Mouse (Mus musculus) liver, postnatal 0 days (tissue): ENCODE results near the gene Tcf7l2. TPM values are rescaled to one million over a fixed set of nuclear protein-coding genes. Genes with fewer than 3 reads are reported as not detected.
A peak's percentile ranks its signal among the peaks of the same experiment; 100 is the strongest.

Source experiments
- ATAC-seq: fragments of 200-750 bp; cut with Nextera tagmentation; 2 replicates; pipeline ENCODE4 v1.8.0; 2017; ENCODE audit warnings: mild to moderate bottlenecking, moderate library complexity
- DNase-seq: peaks from one replicate; pipeline ENCODE4 v3.0.0-alpha.2; 2016
- H3K27ac ChIP-seq: fragments of 300-500 bp; sonication (generic); 2 replicates; pipeline ENCODE4 v1.5.1; 2014; ENCODE audit warnings: antibody characterized with exemption, moderate library complexity, mild to moderate bottlenecking, low read depth
- H3K27me3 ChIP-seq: fragments of 300-500 bp; sonication (generic); 2 replicates; pipeline ENCODE4 v1.6.1; 2014; ENCODE audit warnings: low read length, control low read depth, mixed read lengths; ENCODE audit not compliant: insufficient read depth
- H3K36me3 ChIP-seq: fragments of 300-500 bp; sonication (generic); replicated peaks from 2 replicates; pipeline ENCODE4 v1.6.1; 2014; ENCODE audit warnings: mild to moderate bottlenecking, control low read depth, low read length, moderate library complexity, mixed read lengths; ENCODE audit not compliant: insufficient read depth
- H3K4me1 ChIP-seq: fragments of 300-500 bp; sonication (generic); 2 replicates; pipeline ENCODE4 v1.6.1; 2014; ENCODE audit warnings: antibody characterized with exemption, mild to moderate bottlenecking, control low read depth; ENCODE audit not compliant: insufficient read depth
- H3K4me2 ChIP-seq: fragments of 300-500 bp; sonication (generic); 2 replicates; pipeline ENCODE4 v1.6.1; 2014; ENCODE audit warnings: low read depth, mild to moderate bottlenecking, low read length, moderate library complexity, mixed read lengths
- H3K4me3 ChIP-seq: fragments of 300-500 bp; sonication (generic); 2 replicates; pipeline ENCODE4 v1.5.1; 2014; ENCODE audit warnings: low read depth, low read length
- H3K9ac ChIP-seq: fragments of 300-500 bp; sonication (generic); replicated peaks from 2 replicates; pipeline ENCODE4 v1.6.1; 2014; ENCODE audit warnings: mild to moderate bottlenecking, moderate library complexity
- H3K9me3 ChIP-seq: fragments of 300-500 bp; sonication (generic); 2 replicates; pipeline ENCODE4 v1.6.1; 2016; ENCODE audit warnings: mild to moderate bottlenecking, control low read depth, low read length, mixed read lengths
- CTCF ChIP-seq: sonication (generic); IDR thresholded peaks from 2 replicates; pipeline ENCODE4 v1.5.1; 2016; ENCODE audit warnings: antibody characterized with exemption, low read depth
- EP300 ChIP-seq: IDR thresholded peaks from 2 replicates; pipeline ENCODE4 v1.6.1; 2016; ENCODE audit warnings: antibody characterized with exemption, low read depth, mild to moderate bottlenecking
- WGBS: fragments of 180-500 bp; shearing (Covaris S2); extraction: QIAGEN DNeasy Blood & Tissue Kit; methylation state at CpG from one replicate; pipeline ENCODE4 v1.1.7; 2014; ENCODE audit not compliant: insufficient replicate concordance; 5-methylcytosine and 5-hydroxymethylcytosine counted together
- polyA plus RNA-seq: library from polyadenylated mRNA; unstranded; fragments of >200 nt; fragmentation: Nextera tagmentation; extraction: Ambion mirVana; gene quantifications from 2 replicates; pipeline ENCODE4 v1.2.1, GENCODE M21; 2015

Tcf7l2 gene
- polyA plus RNA-seq, 1 experiment from 2014 or later, result 21.6 TPM

- DNase-seq, result peak; percentile 19
- 81% methylated on average over 4 of the region's 4 CpGs for WGBS
- no peaks in the 10 kb centered on the region for H3K36me3 ChIP-seq
- no peak for ATAC-seq
- H3K27ac ChIP-seq, result peak overlapping the region; percentile 93
- no peaks in the 10 kb centered on the region for H3K27me3 ChIP-seq
- no peak for TF ChIP-seq CTCF
- no peak for TF ChIP-seq EP300
- H3K9ac ChIP-seq, result no peak overlapping the region
- peak overlapping the region; percentile 63 for H3K4me2 ChIP-seq
- H3K4me1 ChIP-seq, result peaks cover 38% of the 10 kb centered on the region
- H3K9me3 ChIP-seq, result no peaks in the 10 kb centered on the region
- H3K4me3 ChIP-seq, result peak overlapping the region; percentile 35; the same call in 1 of the 2 replicates
Measured at GRCm38 (mm10) chr19:55939719-55940118, 198.1 kb downstream of the Tcf7l2 start.

- peak overlapping the region; percentile 93 for H3K27ac ChIP-seq
Measured at GRCm38 (mm10) chr19:55940538-55941252, 199.1 kb downstream of the Tcf7l2 start.

GRCm38 (mm10) chr19:55941253-55942125 lies 199.9 kb downstream of the Tcf7l2 start:
- TF ChIP-seq CTCF (no peak), EP300 (peak; percentile 97)
- H3K4me3 ChIP-seq, result peak overlapping the region; percentile 50
- H3K27ac ChIP-seq, result peak overlapping the region; percentile 93
- peak; percentile 95 for ATAC-seq
- H3K9me3 ChIP-seq, result no peaks in the 10 kb centered on the region
- peaks cover 33% of the 10 kb centered on the region for H3K4me1 ChIP-seq
- H3K27me3 ChIP-seq, result no peaks in the 10 kb centered on the region
- peak; percentile 71 for DNase-seq
- H3K36me3 ChIP-seq, result no peaks in the 10 kb centered on the region
- H3K9ac ChIP-seq, result peak overlapping the region; percentile 61
- peak overlapping the region; percentile 63 for H3K4me2 ChIP-seq
- 60% methylated on average over 16 of the region's 16 CpGs for WGBS

More at GRCm38 (mm10) chr19:55940538-55941252, 199.1 kb downstream of the Tcf7l2 start:
- ATAC-seq, result no peak
- Histone ChIP-seq H3K27me3 (no peaks in the 10 kb centered on the region), H3K4me3 (0 out of 2 replicates have a peak overlapping the region, but pooled peaks have one; percentile 50), H3K9me3 (no peaks in the 10 kb centered on the region), H3K9ac (peak overlapping the region; percentile 1; the same call in 1 of the 2 replicates), H3K36me3 (no peaks in the 10 kb centered on the region), H3K4me1 (peaks cover 38% of the 10 kb centered on the region), H3K4me2 (peak overlapping the region; percentile 63)
- WGBS, result 56% methylated on average over 11 of the region's 11 CpGs
- peak; percentile 12 for DNase-seq
- no peak for TF ChIP-seq CTCF
- no peak for TF ChIP-seq EP300

GRCm38 (mm10) chr19:55951397-55951796 lies 209.8 kb downstream of the Tcf7l2 start:
- no peak overlapping the region for H3K9ac ChIP-seq
- H3K9me3 ChIP-seq, result no peaks in the 10 kb centered on the region
- H3K36me3 ChIP-seq, result no peaks in the 10 kb centered on the region
- H3K27me3 ChIP-seq, result no peaks in the 10 kb centered on the region
- H3K4me1 ChIP-seq, result no peaks in the 10 kb centered on the region
- DNase-seq (no peak), ATAC-seq (no peak)
- no peak overlapping the region for H3K4me2 ChIP-seq
- 86% methylated on average over 5 of the region's 5 CpGs for WGBS
- H3K27ac ChIP-seq, result no peak overlapping the region
- no peak overlapping the region for H3K4me3 ChIP-seq
- TF ChIP-seq EP300, result no peak
- no peak for TF ChIP-seq CTCF

- Histone ChIP-seq H3K27ac (no peak overlapping the region), H3K9me3 (no peaks in the 10 kb centered on the region), H3K36me3 (no peaks in the 10 kb centered on the region), H3K4me1 (no peaks in the 10 kb centered on the region), H3K9ac (no peak overlapping the region), H3K4me3 (no peak overlapping the region), H3K27me3 (no peaks in the 10 kb centered on the region), H3K4me2 (no peak overlapping the region)
- TF ChIP-seq EP300 (no peak), CTCF (no peak)
- WGBS, result 85% methylated on average over 3 of the region's 3 CpGs
- no peak for DNase-seq
- ATAC-seq, result no peak
Measured at GRCm38 (mm10) chr19:55953207-55953606, 211.6 kb downstream of the Tcf7l2 start.

- ATAC-seq, result no peak
- H3K4me1 ChIP-seq, result no peaks in the 10 kb centered on the region
- no peaks in the 10 kb centered on the region for H3K27me3 ChIP-seq
- no peak overlapping the region for H3K27ac ChIP-seq
- H3K4me3 ChIP-seq, result no peak overlapping the region
- no peak overlapping the region for H3K9ac ChIP-seq
- no peak for DNase-seq
- TF ChIP-seq EP300, result no peak
- no peak for TF ChIP-seq CTCF
- 64% methylated on average over 3 of the region's 3 CpGs for WGBS
- H3K36me3 ChIP-seq, result no peaks in the 10 kb centered on the region
- no peak overlapping the region for H3K4me2 ChIP-seq
- no peaks in the 10 kb centered on the region for H3K9me3 ChIP-seq
Measured at GRCm38 (mm10) chr19:55955126-55955525, 213.5 kb downstream of the Tcf7l2 start.
